Mouse (Mus musculus) small intestine, adult 2 months (tissue): ENCODE measurements at regions not wholly inside any gene's neighbourhood (a gene's known extent, or its start where the extent isn't known, plus 50 kb on each side); places are given as distances from the start of the nearest gene placed in this dataset.

Source experiments
- CTCF ChIP-seq: fragments of 200-500 bp; IDR thresholded peaks from 2 replicates; pipeline ENCODE4 v1.5.1; 2012; ENCODE audit warnings: low read depth, mild to moderate bottlenecking, control low read depth, inconsistent platforms, low read length, moderate library complexity, mixed read lengths; ENCODE audit not compliant: insufficient replicate concordance, insufficient read length; ENCODE audit errors: extremely low read depth
- POLR2A ChIP-seq: fragments of 200-500 bp; IDR thresholded peaks from 2 replicates; pipeline ENCODE4 v1.6.1; 2012; ENCODE audit warnings: low read depth, mild to moderate bottlenecking, control low read depth, inconsistent platforms, low read length, moderate library complexity

DNA sequence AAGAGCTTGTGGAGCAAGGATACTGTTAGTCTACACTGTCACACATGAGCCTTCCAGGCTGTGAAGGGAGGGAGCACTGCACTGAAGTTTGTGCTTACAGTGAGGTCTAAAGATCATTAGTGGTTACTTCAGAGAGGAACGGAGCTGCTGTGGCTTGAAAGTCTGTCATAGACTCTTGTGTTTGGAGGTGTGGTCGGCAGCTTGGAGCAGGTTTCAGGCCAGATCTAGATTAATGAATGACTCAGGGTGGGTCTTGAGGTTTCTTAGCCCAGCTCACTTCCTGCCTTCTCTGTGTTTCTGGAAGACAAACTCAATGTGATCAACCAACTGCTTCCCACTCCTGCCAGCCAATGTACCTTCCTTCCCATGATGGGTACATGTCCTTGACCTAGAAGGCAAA lies 242.9 kb upstream of the 1700056E22Rik start:
- TF ChIP-seq POLR2A (no peak), CTCF (no peak)
